Mouse (Mus musculus) testis, adult 2 months (tissue): ENCODE results near the gene Spry1. TPM values are rescaled to one million over a fixed set of nuclear protein-coding genes. Genes with fewer than 3 reads are reported as not detected.

ENCODE experiments used
- H3K27ac ChIP-seq: fragments of 200-500 bp; 2 replicates; pipeline ENCODE4 v1.5.1; 2012; ENCODE audit warnings: low read depth, low read length; ENCODE audit not compliant: control insufficient read depth, insufficient read depth
- H3K27me3 ChIP-seq: fragments of 200-500 bp; 2 replicates; pipeline ENCODE4 v1.6.1; 2012; ENCODE audit warnings: mild to moderate bottlenecking, low read length, moderate library complexity; ENCODE audit not compliant: control insufficient read depth, insufficient read depth
- H3K36me3 ChIP-seq: fragments of 200-500 bp; 2 replicates; pipeline ENCODE4 v1.6.1; 2012; ENCODE audit warnings: mild to moderate bottlenecking, low read length; ENCODE audit not compliant: control insufficient read depth, insufficient read depth
- H3K4me1 ChIP-seq: fragments of 200-500 bp; 2 replicates; pipeline ENCODE4 v1.6.1; 2012; ENCODE audit warnings: low read length; ENCODE audit not compliant: control insufficient read depth, insufficient read depth
- H3K4me3 ChIP-seq: fragments of 200-500 bp; 2 replicates; pipeline ENCODE4 v1.5.1; 2012; ENCODE audit warnings: low read depth, mild to moderate bottlenecking, low read length, moderate library complexity, mixed read lengths; ENCODE audit not compliant: control insufficient read depth
- CTCF ChIP-seq: fragments of 200-500 bp; IDR thresholded peaks from 2 replicates; pipeline ENCODE4 v1.5.1; 2012; ENCODE audit warnings: low read depth, mild to moderate bottlenecking, inconsistent platforms, low read length, moderate library complexity; ENCODE audit not compliant: control insufficient read depth, insufficient read depth, insufficient replicate concordance
- POLR2A ChIP-seq: fragments of 200-500 bp; IDR thresholded peaks from 2 replicates; pipeline ENCODE4 v1.6.1; 2012; ENCODE audit warnings: low read depth, mild to moderate bottlenecking, inconsistent platforms, low read length, moderate library complexity; ENCODE audit not compliant: control insufficient read depth
- polyA plus RNA-seq: library from polyadenylated mRNA; depleted of rRNA; stranded (reverse); fragments of >200 nt; gene quantifications from 2 replicates; pipeline ENCODE4 v1.2.3, GENCODE M21; 2012

Gene Spry1
- polyA plus RNA-seq, 1 experiment, result 4.6 TPM

DNA sequence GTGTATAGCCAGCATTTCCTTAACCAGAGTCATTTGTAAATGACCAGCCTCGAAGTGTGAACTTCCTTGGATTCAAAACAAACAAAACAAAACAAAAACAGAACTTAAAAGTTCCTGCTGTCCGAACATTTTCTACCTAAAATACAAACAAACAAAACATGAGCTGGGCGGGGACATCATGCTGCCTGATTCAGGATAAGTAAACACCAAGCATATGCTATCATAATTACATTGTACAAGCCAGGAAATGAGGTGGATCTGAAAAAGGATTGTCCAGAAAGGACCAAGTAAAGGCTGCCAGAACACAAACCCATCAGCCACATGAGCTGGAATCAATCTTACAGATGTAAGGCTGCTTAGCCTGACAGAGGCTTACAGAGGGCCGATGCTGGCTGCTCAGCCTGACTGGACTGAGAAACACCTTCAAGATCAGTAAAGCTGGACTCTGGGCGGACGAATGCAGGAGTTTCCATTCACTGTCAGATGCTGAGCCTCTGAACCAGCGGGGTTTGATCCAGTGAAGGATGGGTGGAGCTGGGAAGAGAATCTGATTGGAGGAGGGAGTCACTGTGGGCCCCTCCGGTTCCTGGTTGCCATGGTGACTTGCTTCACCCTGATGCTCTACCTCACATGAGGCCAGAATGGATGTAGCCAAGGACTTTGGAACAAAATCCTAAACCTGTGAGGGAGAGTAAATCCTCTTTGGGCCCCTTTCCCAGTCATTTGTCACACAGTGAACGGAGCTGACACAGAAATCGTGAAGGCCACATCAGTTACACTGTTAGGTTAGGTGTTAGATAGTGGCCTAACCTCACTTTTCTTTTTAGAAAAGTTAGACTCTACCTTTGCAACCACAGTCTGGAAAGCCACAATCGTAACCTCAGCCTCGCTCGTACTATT lies 34.5 kb upstream of the Spry1 start:
- Histone ChIP-seq H3K4me3 (no peak overlapping the region), H3K27ac (no peak overlapping the region), H3K27me3 (no peaks in the 10 kb centered on the region), H3K36me3 (no peaks in the 10 kb centered on the region), H3K4me1 (no peaks in the 10 kb centered on the region; the same call in 1 of the 2 replicates)
- TF ChIP-seq POLR2A, result no peak
- TF ChIP-seq CTCF, result no peak

DNA sequence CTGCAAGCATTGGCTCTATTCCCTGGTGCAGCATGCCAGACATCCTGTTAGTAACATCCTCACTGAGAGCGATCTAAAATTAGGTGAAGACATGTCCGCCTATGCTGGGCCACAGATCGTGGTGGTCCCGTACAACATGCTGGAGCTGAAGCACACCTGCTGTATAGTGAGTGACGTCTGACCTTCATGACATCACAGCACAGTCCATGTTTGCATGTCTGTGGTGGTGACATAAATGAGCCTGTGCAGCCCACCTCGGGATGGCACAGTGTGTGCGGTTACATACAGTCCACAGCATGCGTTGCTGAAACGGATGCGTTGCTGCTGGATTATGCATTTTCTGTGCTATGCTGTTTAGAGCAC lies 33.9 kb upstream of the Spry1 start:
- H3K27ac ChIP-seq, result no peak overlapping the region
- TF ChIP-seq POLR2A (no peak), CTCF (no peak)
- no peaks in the 10 kb centered on the region; the same call in 1 of the 2 replicates for H3K4me1 ChIP-seq
- H3K36me3 ChIP-seq, result no peaks in the 10 kb centered on the region
- H3K27me3 ChIP-seq, result no peaks in the 10 kb centered on the region
- no peak overlapping the region for H3K4me3 ChIP-seq

DNA sequence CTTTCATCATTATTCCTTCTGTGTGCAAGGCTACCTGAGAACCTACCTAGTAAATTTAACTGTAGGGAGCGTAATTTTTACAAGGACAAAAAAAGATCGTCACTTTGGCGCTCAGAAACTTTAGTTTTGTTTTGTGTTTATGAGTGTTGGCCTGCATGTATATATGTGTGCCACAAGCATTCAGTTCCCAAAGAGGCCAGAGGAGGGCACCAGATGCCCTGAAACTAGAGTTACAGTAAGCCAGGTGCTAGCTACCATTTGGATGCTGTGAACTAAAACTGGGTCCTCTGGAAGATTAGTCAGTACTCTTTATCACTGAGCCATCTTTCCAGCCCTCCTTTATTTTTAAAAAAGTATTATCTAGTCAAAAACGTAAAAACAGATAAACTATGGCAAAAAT lies 30.8 kb upstream of the Spry1 start:
- H3K36me3 ChIP-seq, result no peaks in the 10 kb centered on the region
- H3K27me3 ChIP-seq, result no peaks in the 10 kb centered on the region
- TF ChIP-seq POLR2A, result no peak
- TF ChIP-seq CTCF, result no peak
- H3K27ac ChIP-seq, result no peak overlapping the region
- H3K4me1 ChIP-seq, result no peaks in the 10 kb centered on the region; the same call in none of the 2 replicates
- H3K4me3 ChIP-seq, result no peak overlapping the region

DNA sequence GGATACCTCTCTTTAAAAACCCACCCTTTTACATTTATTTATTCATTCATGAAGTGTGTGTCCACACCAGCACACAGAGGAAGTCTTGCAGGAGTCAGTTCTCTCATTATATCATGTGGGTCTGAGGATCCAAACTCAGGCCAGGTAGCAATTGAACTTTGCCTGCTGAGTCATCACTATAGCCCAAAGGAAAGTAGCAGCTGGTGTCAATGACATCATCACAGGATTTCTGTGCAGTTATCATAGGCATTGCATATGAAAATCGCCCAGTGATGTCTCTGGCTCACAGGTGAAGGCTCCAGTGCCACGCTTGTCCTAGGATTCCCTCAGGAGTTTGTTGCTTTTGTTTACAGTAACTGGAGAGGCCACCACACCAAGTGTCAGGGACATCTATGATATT lies 29.1 kb upstream of the Spry1 start:
- Histone ChIP-seq H3K27ac (no peak overlapping the region), H3K4me1 (peaks cover 4% of the 10 kb centered on the region), H3K27me3 (no peaks in the 10 kb centered on the region), H3K36me3 (no peaks in the 10 kb centered on the region), H3K4me3 (no peak overlapping the region)
- TF ChIP-seq POLR2A, result no peak
- TF ChIP-seq CTCF, result no peak

DNA sequence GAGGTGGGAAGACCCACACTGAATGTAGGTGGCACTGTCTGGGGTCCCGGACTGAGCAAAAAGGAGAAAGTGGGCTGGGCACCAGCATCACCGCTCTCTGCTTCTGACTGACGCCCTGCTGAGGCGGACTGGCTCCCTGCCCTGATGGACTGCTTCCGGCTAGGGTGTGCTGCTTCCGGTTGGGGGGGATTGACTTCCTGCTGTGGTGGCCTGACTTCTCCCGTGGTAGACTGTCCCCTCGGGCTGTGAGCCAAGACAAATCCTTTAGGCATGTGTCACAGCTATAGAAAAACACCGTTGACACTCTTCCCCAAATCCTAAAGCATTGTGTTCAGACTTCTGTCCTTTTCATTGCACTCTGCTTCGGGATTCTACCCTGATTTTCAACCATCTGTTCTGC lies 26.0 kb upstream of the Spry1 start:
- peak overlapping the region; percentile 89 for H3K4me3 ChIP-seq
- H3K27me3 ChIP-seq, result no peaks in the 10 kb centered on the region
- TF ChIP-seq POLR2A (peak; percentile 77), CTCF (no peak)
- peak overlapping the region; percentile 23; the same call in 1 of the 2 replicates for H3K27ac ChIP-seq
- H3K4me1 ChIP-seq, result peaks cover 4% of the 10 kb centered on the region
- H3K36me3 ChIP-seq, result no peaks in the 10 kb centered on the region

DNA sequence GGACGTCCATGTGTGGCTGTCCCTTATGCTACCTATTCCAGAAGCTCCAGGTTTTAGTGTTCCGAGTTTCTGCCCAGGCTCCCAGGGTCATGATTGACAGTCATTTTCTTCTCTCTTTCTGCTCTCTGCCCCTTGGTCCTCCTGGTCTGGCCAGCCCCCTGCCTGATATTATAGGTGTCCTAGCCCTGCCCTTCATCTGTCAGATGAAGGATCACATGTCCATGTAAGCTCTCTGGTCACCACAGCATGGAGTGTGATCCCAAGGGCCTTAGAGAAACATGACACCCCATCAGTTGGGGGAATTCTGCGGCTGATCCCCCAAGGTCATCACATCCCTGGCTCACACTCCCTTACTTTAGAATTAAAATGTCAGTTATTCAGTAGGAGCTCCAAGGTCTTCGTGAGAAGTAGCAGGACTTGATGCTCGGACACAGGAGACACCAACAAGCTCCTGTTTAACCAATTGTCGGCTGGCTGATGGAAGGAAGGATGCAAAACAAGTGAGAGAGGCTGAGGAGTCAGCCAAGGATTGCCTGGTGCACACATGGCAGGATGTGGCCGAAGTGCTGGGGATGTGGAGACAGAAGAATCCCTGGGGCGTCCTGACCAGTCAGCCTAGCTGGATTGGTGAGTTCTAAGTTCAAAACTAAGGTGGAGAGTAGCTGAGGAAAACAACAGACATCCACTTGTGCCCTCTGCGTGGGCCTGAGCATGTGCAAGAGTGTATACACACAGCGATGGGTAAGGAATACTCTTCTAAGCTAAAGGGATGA lies 24.7 kb upstream of the Spry1 start:
- Histone ChIP-seq H3K27me3 (no peaks in the 10 kb centered on the region), H3K4me3 (no peak overlapping the region), H3K4me1 (peaks cover 4% of the 10 kb centered on the region), H3K27ac (no peak overlapping the region), H3K36me3 (no peaks in the 10 kb centered on the region)
- no peak for TF ChIP-seq POLR2A
- no peak for TF ChIP-seq CTCF

DNA sequence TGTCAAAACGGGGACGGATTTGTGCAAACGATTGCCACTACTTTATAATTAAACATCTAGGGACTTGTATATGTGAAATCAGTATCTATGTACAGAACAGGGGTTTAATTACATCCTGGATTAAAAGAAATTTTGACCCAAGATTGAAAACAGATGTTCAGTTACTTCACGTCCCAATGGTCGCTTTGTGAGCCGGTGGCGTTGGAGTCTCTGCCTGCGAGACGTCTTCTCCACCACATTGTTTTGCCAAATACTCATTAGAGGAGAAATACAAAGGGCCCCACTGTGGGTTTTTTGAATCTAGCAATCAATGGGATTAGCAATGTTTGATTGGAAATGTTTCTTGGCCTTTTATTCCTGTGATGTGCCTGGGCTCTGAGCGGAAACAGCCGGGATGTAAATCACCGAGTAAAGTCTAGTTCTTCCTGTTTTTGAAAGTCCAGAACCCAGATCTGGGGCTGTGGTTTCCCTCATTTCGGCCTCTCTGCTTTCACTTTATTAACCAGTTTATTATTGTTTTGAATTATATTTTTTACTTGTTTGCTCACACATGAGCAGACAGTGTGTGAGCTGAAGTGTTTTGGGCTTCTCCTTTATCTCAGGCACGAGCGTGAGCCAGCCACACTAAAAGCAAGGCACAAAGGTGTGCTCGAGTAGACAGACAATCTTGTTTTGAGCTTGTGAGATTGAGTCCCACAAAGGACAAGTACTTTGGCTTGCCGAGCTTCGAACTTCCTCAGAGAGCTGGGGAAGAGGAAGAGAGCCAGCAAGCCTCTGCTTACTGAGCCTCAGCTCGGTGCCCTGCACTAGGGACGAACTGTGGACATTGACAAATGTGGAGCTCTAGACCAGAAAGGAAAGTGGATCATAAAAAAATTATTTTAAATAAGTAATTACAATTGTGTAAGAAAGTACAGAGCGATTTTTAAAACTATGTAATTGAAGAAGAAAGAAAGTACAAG lies 22.9 kb upstream of the Spry1 start:
- H3K27me3 ChIP-seq, result no peaks in the 10 kb centered on the region
- peaks cover 4% of the 10 kb centered on the region for H3K4me1 ChIP-seq
- no peak overlapping the region for H3K4me3 ChIP-seq
- H3K36me3 ChIP-seq, result no peaks in the 10 kb centered on the region
- H3K27ac ChIP-seq, result no peak overlapping the region
- TF ChIP-seq POLR2A (no peak), CTCF (no peak)
